Mouse (Mus musculus) heart, embryonic 16.5 days (tissue): Measurements from ENCODE around the gene Gm47429. TPM values are rescaled to one million over a fixed set of nuclear protein-coding genes. Genes with fewer than 3 reads are reported as not detected.
A peak's percentile ranks its signal among the peaks of the same experiment; 100 is the strongest.

ENCODE experiments used
- ATAC-seq: fragments of 200-750 bp; cut with Nextera tagmentation; replicated peaks from 2 replicates; pipeline ENCODE4 v1.8.0; 2017; ENCODE audit warnings: moderate number of reproducible peaks; ENCODE audit not compliant: insufficient read depth, low FRiP score; ENCODE audit errors: extremely low read depth
- H3K27ac ChIP-seq: fragments of 300-500 bp; sonication (generic); 2 replicates; pipeline ENCODE4 v1.5.1; 2014; ENCODE audit warnings: mild to moderate bottlenecking, low read length, control low read depth, moderate library complexity
- H3K27me3 ChIP-seq: fragments of 300-500 bp; sonication (generic); 2 replicates; pipeline ENCODE4 v1.6.1; 2014; ENCODE audit warnings: low read length, mixed read lengths; ENCODE audit not compliant: control insufficient read depth, insufficient read depth
- H3K36me3 ChIP-seq: fragments of 300-500 bp; sonication (generic); 2 replicates; pipeline ENCODE4 v1.6.1; 2014; ENCODE audit not compliant: control insufficient read depth, insufficient read depth
- H3K4me1 ChIP-seq: fragments of 300-500 bp; sonication (generic); 2 replicates; pipeline ENCODE4 v1.6.1; 2014; ENCODE audit warnings: low read length, mixed read lengths; ENCODE audit not compliant: control insufficient read depth, insufficient read depth
- H3K4me2 ChIP-seq: fragments of 300-500 bp; sonication (generic); 2 replicates; pipeline ENCODE4 v1.6.1; 2014; ENCODE audit warnings: low read depth, mild to moderate bottlenecking, control low read depth, low read length
- H3K4me3 ChIP-seq: fragments of 300-500 bp; sonication (generic); 2 replicates; pipeline ENCODE4 v1.5.1; 2014; ENCODE audit warnings: mild to moderate bottlenecking, control low read depth, low read length
- H3K9ac ChIP-seq: fragments of 300-500 bp; sonication (generic); 2 replicates; pipeline ENCODE4 v1.6.1; 2014; ENCODE audit warnings: low read length, control low read depth
- H3K9me3 ChIP-seq: fragments of 300-500 bp; sonication (generic); replicated peaks from 2 replicates; pipeline ENCODE4 v1.6.1; 2016; ENCODE audit warnings: low read length; ENCODE audit not compliant: control insufficient read depth
- WGBS: fragments of 180-500 bp; shearing (Covaris S2); extraction: QIAGEN DNeasy Blood & Tissue Kit; methylation state at CpG from one replicate; pipeline ENCODE4 v1.1.7; 2014; 5-methylcytosine and 5-hydroxymethylcytosine counted together
- polyA plus RNA-seq: library from polyadenylated mRNA; unstranded; fragments of >200 nt; fragmentation: Nextera tagmentation; extraction: Ambion mirVana; gene quantifications from 2 replicates; pipeline ENCODE4 v1.2.1, GENCODE M21; 2015

The Gm47429 gene
- polyA plus RNA-seq, 1 experiment from 2014 or later, result not detected

DNA sequence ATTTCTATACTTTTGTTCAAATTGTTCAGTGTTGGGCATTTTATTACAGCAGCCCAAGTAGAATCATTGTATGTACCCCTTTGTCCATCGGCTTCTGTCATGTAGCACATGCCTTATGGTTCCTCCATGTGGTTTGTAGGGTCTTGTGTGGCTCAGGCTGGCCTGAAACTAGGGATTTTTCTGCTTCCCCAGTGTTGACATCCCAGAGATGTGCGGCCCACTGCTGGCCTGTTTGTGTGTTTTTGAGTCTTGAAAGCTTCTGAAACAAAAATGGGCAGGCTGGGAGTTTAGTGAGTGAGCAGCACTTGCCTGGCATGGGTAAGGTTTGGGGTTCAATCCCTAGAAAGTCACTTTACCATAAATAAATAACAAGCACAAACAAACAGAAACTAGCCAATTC is 19.2 kb downstream of the Gm47429 start:
- H3K36me3 ChIP-seq, result peaks cover 45% of the 10 kb centered on the region
- H3K4me1 ChIP-seq, result no peaks in the 10 kb centered on the region
- no peak overlapping the region for H3K9ac ChIP-seq
- no peak overlapping the region for H3K4me2 ChIP-seq
- no peaks in the 10 kb centered on the region for H3K9me3 ChIP-seq
- no peaks in the 10 kb centered on the region for H3K27me3 ChIP-seq
- no peak for ATAC-seq
- 83% methylated on average over 2 of the region's 2 CpGs for WGBS
- no peak overlapping the region for H3K4me3 ChIP-seq
- H3K27ac ChIP-seq, result no peak overlapping the region

DNA sequence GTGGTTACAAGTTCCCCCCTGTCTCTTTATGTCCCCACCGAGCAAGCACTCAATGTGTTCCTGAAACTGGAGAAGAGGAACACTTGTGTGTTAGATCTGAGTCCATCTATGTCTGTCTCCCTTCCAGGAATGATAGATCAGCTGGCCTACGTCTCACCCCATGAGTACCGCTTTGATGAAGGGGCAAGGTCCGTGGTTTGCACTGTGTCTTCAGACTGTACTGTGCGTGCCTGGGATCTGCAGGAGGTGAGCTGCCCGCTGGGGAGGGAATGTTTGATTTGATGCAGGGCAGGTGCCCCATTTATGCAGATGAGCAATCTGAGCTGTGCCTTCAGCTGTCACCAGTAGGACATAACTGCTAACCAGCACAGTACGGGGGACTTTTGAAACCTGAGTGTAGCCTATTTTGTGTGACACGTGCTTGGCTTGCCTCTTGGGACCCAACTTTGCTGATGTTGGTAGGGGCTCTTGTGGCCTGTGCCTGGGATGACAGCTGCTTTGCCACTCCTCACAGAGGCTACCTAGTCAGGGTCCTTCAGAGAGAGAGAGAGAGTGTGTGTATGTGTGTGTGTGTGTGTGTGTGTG is 20.0 kb downstream of the Gm47429 start:
- Histone ChIP-seq H3K4me3 (no peak overlapping the region), H3K27me3 (no peaks in the 10 kb centered on the region), H3K4me2 (no peak overlapping the region), H3K27ac (no peak overlapping the region), H3K4me1 (peaks cover 1% of the 10 kb centered on the region; the same call in 1 of the 2 replicates), H3K9ac (no peak overlapping the region), H3K36me3 (peaks cover 41% of the 10 kb centered on the region), H3K9me3 (no peaks in the 10 kb centered on the region)
- ATAC-seq, result no peak
- WGBS, result 82% methylated on average over 8 of the region's 8 CpGs

DNA sequence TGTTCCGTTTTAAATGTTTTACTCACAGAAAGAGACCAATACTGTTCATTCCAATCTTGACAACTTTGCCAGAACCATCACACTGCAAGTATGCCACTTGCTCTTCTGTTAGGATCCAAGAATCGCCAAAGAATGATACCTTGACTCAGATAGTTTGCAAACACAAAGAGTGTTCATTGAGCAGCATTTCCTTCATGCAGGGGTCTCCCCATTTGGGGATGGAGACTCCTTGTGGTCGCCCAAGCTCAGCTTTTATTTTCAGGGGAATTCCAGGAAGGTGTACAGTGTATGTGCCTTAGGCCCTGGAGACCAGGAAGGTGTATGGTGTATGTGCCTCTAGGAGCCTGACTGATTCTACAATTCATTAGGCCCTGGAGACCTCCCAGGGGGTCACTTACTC is 25.3 kb downstream of the Gm47429 start:
- no peaks in the 10 kb centered on the region for H3K9me3 ChIP-seq
- peaks cover 11% of the 10 kb centered on the region for H3K4me1 ChIP-seq
- no peaks in the 10 kb centered on the region; the same call in 1 of the 2 replicates for H3K27me3 ChIP-seq
- H3K4me2 ChIP-seq, result peak overlapping the region; percentile 71
- H3K9ac ChIP-seq, result peak overlapping the region; percentile 88
- peaks cover 5% of the 10 kb centered on the region for H3K36me3 ChIP-seq
- ATAC-seq, result no peak
- no peak overlapping the region for H3K27ac ChIP-seq
- peak overlapping the region; percentile 90 for H3K4me3 ChIP-seq
- 33% methylated on average over 3 of the region's 3 CpGs for WGBS

DNA sequence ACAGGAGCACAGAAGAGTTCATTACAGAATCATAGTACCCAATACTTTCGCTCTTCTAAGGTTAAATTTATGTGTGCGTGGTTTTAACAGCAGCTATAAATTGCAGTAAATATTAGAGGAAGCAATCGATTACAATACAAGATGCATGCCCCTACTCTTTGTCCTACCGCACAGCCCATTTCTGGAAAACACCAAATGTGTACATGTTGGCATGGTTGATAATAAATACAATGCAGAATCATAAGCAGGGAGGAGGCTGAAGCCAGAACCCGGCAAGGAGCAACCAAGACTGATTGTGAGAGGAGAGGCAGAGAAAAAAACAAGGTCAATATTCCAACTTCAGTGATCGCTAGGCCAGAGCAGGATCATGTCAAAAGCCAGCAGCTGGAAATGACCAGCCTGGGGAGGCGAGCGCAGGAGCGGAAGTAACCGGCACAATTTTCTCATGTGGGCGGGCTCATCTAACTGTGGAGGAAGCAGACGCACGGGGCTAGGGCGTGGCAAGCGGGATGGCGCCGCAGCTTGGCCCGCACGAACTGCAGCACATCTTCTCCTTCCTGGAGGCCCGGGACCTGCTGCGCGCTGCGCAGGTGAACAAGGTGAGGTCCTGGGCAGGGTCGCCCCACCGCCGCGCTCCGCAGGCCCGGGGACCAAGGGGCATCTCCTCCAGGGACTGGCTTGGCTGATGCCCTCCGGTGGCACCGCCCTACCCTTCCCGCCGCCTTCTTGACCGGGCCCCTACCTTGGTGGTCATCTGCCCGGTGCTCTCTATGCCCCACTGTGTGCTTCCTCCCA is 26.1 kb downstream of the Gm47429 start, which contains the start of gene Fbxw17:
Fbxw17 (plus strand) TSS at position 476 of the 795 bp plus-strand sequence.
- Histone ChIP-seq H3K4me1 (peaks cover 11% of the 10 kb centered on the region), H3K9ac (peak within 1 kb of the TSS; percentile 88), H3K9me3 (no peaks in the 10 kb centered on the region), H3K27me3 (no peaks in the 10 kb centered on the region; the same call in 1 of the 2 replicates), H3K36me3 (no peaks in the 10 kb centered on the region), H3K27ac (0 out of 2 replicates have a peak within 1 kb of the TSS, but pooled peaks have one; percentile 32), H3K4me2 (peak within 1 kb of the TSS; percentile 71), H3K4me3 (peak within 1 kb of the TSS; percentile 90)
- 11% methylated on average over 35 of the region's 35 CpGs for WGBS
- peak; percentile 91 for ATAC-seq

Other genes with a start within 250 kb of the Gm47429 start
- gene Gm906, start 193.6 kb downstream of the Gm47429 start, polyA plus RNA-seq, result not detected in 2 replicates
- gene Fbxw17, start 26.0 kb downstream of the Gm47429 start, polyA plus RNA-seq, result 17.7 and 22.6 TPM in 2 replicates
- gene Nutm2, start 23.4 kb upstream of the Gm47429 start, polyA plus RNA-seq, result not detected in 2 replicates
- gene Gm904, start 199.3 kb upstream of the Gm47429 start, polyA plus RNA-seq, result not detected in 2 replicates